Mouse (Mus musculus): ENCODE measurements around the gene Fbxw9. TPM values are rescaled to one million over a fixed set of nuclear protein-coding genes. Genes with fewer than 3 reads are reported as not detected.

The Fbxw9 gene
- polyA plus RNA-seq, 1 experiment from 2014 or later, result 22.1 TPM

- ATAC-seq, result peak; percentile 87
- Histone ChIP-seq H3K36me3 (ENCODE audit: control insufficient read depth, insufficient read depth) (peaks cover 44% of the 10 kb centered on the region), H3K4me3 (ENCODE audit: low read depth, low read length) (peak within 1 kb of the TSS; percentile 76), H3K9ac (ENCODE audit: low read depth, low read length) (peak within 1 kb of the TSS; percentile 84), H3K27me3 (replicated peaks; ENCODE audit: control insufficient read depth, insufficient read depth, low read length) (no peaks in the 10 kb centered on the region), H3K27ac (ENCODE audit: low read depth, low read length) (peak within 1 kb of the TSS; percentile 95), H3K4me2 (replicated peaks; ENCODE audit: low read depth) (peak within 1 kb of the TSS; percentile 73), H3K9me3 (ENCODE audit: control insufficient read depth) (no peaks in the 10 kb centered on the region), H3K4me1 (replicated peaks; ENCODE audit: control insufficient read depth, insufficient read depth, low read length) (0 out of 2 replicates have a peak, but pooled peaks cover 2% of the 10 kb centered on the region)
- peak; percentile 40 for TF ChIP-seq CTCF (IDR thresholded peaks at IDR 0.05; ENCODE audit: low read depth)
- under 1% methylated on average over 68 of the region's 68 CpGs for WGBS
Observed at GRCm38 (mm10) chr8:85071514-85072281, 11.8 kb downstream of the Fbxw9 start, which contains the start of gene Dhps. TSS of gene Dhps (plus strand) at chr8:85071757.

DNA sequence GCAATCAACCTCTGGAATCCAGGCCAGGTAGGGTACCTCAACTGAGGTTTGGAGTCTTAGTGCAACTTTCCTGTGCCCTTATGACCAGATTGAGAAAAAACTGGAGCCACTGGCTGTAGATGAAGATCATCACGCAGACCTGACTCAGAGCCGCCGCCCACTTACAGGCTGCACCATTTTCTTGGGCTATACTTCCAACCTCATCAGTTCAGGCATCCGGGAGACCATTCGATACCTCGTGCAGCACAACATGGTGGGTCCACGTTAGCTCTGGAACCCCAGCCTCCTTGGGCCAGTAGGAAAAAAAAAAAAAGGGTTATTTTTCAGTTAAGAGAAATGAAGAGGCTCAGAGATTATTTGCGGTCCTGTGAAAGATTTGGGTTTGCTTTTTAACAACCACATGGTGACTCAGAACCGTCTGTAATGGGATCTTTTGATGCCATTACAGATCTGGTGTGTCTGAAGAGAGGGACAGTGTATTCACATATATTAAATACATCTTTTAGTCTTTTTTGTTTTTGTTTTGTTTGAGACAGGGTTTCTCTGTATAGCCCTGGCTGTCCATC is 12.6 kb downstream of the Fbxw9 start:
- Histone ChIP-seq H3K27me3 (replicated peaks; ENCODE audit: control insufficient read depth, insufficient read depth, low read length) (no peaks in the 10 kb centered on the region), H3K9me3 (ENCODE audit: control insufficient read depth) (no peaks in the 10 kb centered on the region), H3K36me3 (ENCODE audit: control insufficient read depth, insufficient read depth) (peaks cover 37% of the 10 kb centered on the region), H3K4me3 (ENCODE audit: low read depth, low read length) (peak overlapping the region; percentile 76), H3K9ac (ENCODE audit: low read depth, low read length) (peak overlapping the region; percentile 84), H3K4me1 (replicated peaks; ENCODE audit: control insufficient read depth, insufficient read depth, low read length) (0 out of 2 replicates have a peak, but pooled peaks cover 2% of the 10 kb centered on the region), H3K4me2 (replicated peaks; ENCODE audit: low read depth) (peak overlapping the region; percentile 73), H3K27ac (ENCODE audit: low read depth, low read length) (peak overlapping the region; percentile 95)
- peak; percentile 2; the same call in 1 of the 2 replicates for ATAC-seq
- WGBS, result 29% methylated on average over 9 of the region's 9 CpGs
- TF ChIP-seq CTCF (IDR thresholded peaks at IDR 0.05; ENCODE audit: low read depth), result no peak

DNA sequence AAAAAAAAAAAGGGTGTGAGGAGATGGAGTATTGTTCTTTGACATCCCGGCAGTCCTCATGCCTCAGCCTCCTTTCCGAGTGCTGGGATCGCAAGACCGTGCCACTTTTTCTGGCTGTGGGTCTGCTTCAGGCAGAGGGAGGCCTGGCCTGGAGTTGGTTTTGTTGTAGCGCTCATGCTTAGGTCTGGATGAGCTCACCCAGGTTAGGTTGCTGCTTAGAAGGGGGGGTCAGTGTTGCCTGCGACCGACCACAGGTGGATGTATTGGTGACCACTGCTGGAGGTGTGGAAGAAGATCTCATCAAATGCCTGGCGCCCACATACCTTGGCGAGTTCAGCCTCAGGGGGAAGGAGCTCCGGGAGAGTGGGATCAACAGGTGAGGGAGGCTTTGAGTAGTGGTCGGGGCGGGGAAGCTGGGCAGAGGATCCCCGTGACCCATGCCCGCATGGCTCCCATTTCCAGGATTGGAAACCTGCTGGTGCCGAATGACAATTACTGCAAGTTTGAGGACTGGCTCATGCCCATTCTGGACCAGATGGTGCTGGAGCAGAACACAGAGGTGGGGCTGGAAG is 13.3 kb downstream of the Fbxw9 start:
- TF ChIP-seq CTCF (IDR thresholded peaks at IDR 0.05; ENCODE audit: low read depth), result no peak
- no peak overlapping the region for H3K4me2 ChIP-seq (replicated peaks; ENCODE audit: low read depth)
- H3K27ac ChIP-seq (ENCODE audit: low read depth, low read length), result no peak overlapping the region
- no peaks in the 10 kb centered on the region for H3K27me3 ChIP-seq (replicated peaks; ENCODE audit: control insufficient read depth, insufficient read depth, low read length)
- H3K4me3 ChIP-seq (ENCODE audit: low read depth, low read length), result no peak overlapping the region
- ATAC-seq, result no peak
- WGBS, result 94% methylated on average over 15 of the region's 15 CpGs
- no peak overlapping the region for H3K9ac ChIP-seq (ENCODE audit: low read depth, low read length)
- no peaks in the 10 kb centered on the region for H3K9me3 ChIP-seq (ENCODE audit: control insufficient read depth)
- H3K36me3 ChIP-seq (ENCODE audit: control insufficient read depth, insufficient read depth), result peaks cover 33% of the 10 kb centered on the region
- 0 out of 2 replicates have a peak, but pooled peaks cover 2% of the 10 kb centered on the region for H3K4me1 ChIP-seq (replicated peaks; ENCODE audit: control insufficient read depth, insufficient read depth, low read length)

GRCm38 (mm10) chr8:85074167-85074566 is 14.3 kb downstream of the Fbxw9 start:
- TF ChIP-seq CTCF (IDR thresholded peaks at IDR 0.05; ENCODE audit: low read depth), result no peak
- no peak for ATAC-seq
- H3K4me3 ChIP-seq (ENCODE audit: low read depth, low read length), result no peak overlapping the region
- no peaks in the 10 kb centered on the region for H3K27me3 ChIP-seq (replicated peaks; ENCODE audit: control insufficient read depth, insufficient read depth, low read length)
- no peak overlapping the region for H3K4me2 ChIP-seq (replicated peaks; ENCODE audit: low read depth)
- WGBS, result 63% methylated on average over 10 of the region's 10 CpGs
- 0 out of 2 replicates have a peak, but pooled peaks cover 2% of the 10 kb centered on the region for H3K4me1 ChIP-seq (replicated peaks; ENCODE audit: control insufficient read depth, insufficient read depth, low read length)
- H3K27ac ChIP-seq (ENCODE audit: low read depth, low read length), result no peak overlapping the region
- peaks cover 39% of the 10 kb centered on the region for H3K36me3 ChIP-seq (ENCODE audit: control insufficient read depth, insufficient read depth)
- no peaks in the 10 kb centered on the region for H3K9me3 ChIP-seq (ENCODE audit: control insufficient read depth)
- no peak overlapping the region for H3K9ac ChIP-seq (ENCODE audit: low read depth, low read length)

DNA sequence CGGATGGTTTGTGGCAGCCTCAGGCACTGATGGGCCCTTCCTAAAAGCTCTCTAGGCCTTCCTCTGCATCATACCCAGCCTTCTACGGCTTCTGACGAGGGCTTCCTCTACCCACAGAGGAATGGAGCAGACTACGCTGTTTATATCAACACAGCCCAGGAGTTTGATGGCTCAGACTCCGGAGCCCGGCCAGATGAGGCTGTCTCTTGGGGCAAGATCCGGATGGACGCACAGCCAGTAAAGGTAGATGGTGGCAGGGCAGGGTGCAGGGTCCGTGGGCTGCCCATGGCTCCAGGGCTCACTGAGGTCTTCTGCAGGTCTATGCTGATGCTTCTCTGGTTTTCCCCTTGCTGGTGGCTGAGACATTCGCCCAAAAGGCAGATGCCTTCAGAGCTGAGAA is 14.8 kb downstream of the Fbxw9 start:
- no peak overlapping the region for H3K9ac ChIP-seq (ENCODE audit: low read depth, low read length)
- ATAC-seq, result no peak
- no peak overlapping the region for H3K27ac ChIP-seq (ENCODE audit: low read depth, low read length)
- no peak overlapping the region for H3K4me2 ChIP-seq (replicated peaks; ENCODE audit: low read depth)
- TF ChIP-seq CTCF (IDR thresholded peaks at IDR 0.05; ENCODE audit: low read depth), result no peak
- H3K9me3 ChIP-seq (ENCODE audit: control insufficient read depth), result no peaks in the 10 kb centered on the region
- H3K27me3 ChIP-seq (replicated peaks; ENCODE audit: control insufficient read depth, insufficient read depth, low read length), result no peaks in the 10 kb centered on the region
- no peak overlapping the region for H3K4me3 ChIP-seq (ENCODE audit: low read depth, low read length)
- peaks cover 2% of the 10 kb centered on the region; the same call in 1 of the 2 replicates for H3K4me1 ChIP-seq (replicated peaks; ENCODE audit: control insufficient read depth, insufficient read depth, low read length)
- H3K36me3 ChIP-seq (ENCODE audit: control insufficient read depth, insufficient read depth), result peaks cover 39% of the 10 kb centered on the region
- 90% methylated on average over 10 of the region's 10 CpGs for WGBS

DNA sequence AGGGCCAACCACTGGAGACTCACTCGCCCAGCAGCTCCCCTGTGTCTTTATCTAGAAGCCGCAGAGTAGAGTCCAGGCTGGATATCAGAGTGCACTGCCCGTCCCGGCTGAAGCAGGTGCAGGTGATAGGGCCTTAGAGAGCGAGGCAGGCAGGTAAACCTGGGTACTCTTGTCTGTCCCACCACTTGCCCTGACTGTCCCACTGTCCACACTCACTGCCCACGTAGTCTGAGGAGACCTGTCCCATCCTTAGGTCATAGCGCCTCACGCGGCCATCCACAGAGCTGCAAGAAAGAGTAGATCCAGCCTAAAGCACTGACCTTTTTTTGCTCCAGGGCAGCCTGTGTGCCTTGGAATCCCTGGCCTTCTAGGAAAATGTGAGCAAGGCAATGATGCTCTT is 16.1 kb downstream of the Fbxw9 start:
- H3K27ac ChIP-seq (ENCODE audit: low read depth, low read length), result no peak overlapping the region
- ATAC-seq, result no peak
- no peaks in the 10 kb centered on the region for H3K27me3 ChIP-seq (replicated peaks; ENCODE audit: control insufficient read depth, insufficient read depth, low read length)
- H3K4me1 ChIP-seq (replicated peaks; ENCODE audit: control insufficient read depth, insufficient read depth, low read length), result no peaks in the 10 kb centered on the region; the same call in 1 of the 2 replicates
- 69% methylated on average over 9 of the region's 9 CpGs for WGBS
- no peak overlapping the region for H3K4me2 ChIP-seq (replicated peaks; ENCODE audit: low read depth)
- peaks cover 39% of the 10 kb centered on the region for H3K36me3 ChIP-seq (ENCODE audit: control insufficient read depth, insufficient read depth)
- peak; percentile 71 for TF ChIP-seq CTCF (IDR thresholded peaks at IDR 0.05; ENCODE audit: low read depth)
- no peak overlapping the region for H3K9ac ChIP-seq (ENCODE audit: low read depth, low read length)
- no peak overlapping the region for H3K4me3 ChIP-seq (ENCODE audit: low read depth, low read length)
- H3K9me3 ChIP-seq (ENCODE audit: control insufficient read depth), result no peaks in the 10 kb centered on the region

Measured in intestine, postnatal 0 days (tissue).